Mouse (Mus musculus): ENCODE results near the gene Smarca2.

- TF ChIP-seq CTCF (IDR thresholded peaks at IDR 0.05; ENCODE audit: low read depth, low read length) (no peak), GATA1 (IDR thresholded peaks at IDR 0.05; ENCODE audit: borderline replicate concordance, low read length) (no peak)
These were observed 143.0 kb downstream of the Smarca2 start for GRCm38 (mm10) chr19:26747571-26748539.

Measured in G1E (cell line).